Mouse (Mus musculus): ENCODE results near the gene Tent5c. TPM values are rescaled to one million over a fixed set of nuclear protein-coding genes. Genes with fewer than 3 reads are reported as not detected.

Gene Tent5c
- polyA plus RNA-seq, 2 experiments: 44.1 to 73.8 TPM

DNA sequence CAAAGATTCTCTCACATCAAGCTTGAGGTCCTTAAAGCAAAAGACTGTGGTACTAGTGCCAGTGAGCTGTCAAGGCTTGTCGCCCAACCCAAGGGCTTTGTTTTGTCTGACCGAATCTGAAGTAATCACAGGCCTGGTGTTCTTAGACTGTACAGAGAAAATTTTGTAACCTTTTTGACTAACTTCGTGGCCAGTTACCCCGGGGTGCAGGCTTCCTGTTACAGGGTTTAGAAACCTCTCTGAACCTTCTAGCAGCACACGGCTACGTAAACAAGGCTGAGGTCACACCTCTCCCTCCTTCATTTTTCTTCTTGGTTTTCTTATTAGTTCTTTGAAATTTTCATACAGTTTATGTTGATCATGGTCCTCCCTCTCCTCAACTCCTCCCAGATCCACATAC, 13.4 kb upstream of the Tent5c start:
- ATAC-seq (ENCODE audit: insufficient read depth): no peak
- H3K27ac ChIP-seq: no peak overlapping the region

DNA sequence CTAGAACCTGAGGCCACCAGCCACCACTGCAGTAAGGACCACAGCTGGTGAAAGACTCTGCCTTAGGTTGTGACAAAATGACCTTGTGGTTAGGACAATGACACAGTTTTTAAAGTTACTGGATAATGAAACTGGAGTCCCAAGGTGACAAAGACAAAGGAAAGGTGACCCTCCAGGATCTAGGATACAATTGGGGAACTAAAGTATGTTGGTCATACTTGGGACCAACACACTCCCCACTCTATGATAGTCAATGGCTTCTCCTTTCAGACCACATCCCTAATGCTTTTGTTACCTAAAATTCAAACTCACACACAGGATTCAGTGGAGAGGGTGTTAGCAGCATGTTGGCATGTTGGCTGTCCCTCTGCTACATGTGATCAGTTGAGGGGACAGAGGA, 12.8 kb upstream of the Tent5c start:
- H3K9ac ChIP-seq (replicated peaks): no peak overlapping the region
- H3K4me1 ChIP-seq (replicated peaks; ENCODE audit: control insufficient read depth in 2 of 2, insufficient read depth in 2 of 2, low read length in 1 of 2): peaks cover 5% of the 10 kb centered on the region in 2 experiments; a peak in 2 of 4 replicates
- H3K4me3 ChIP-seq (ENCODE audit: insufficient read depth in 1 of 2, low read depth in 2 of 2, low read length in 2 of 2): no peak overlapping the region
- DNase-seq (ENCODE audit: low read depth in 3 of 3, low spot score in 3 of 3) (no peak), ATAC-seq (ENCODE audit: insufficient read depth) (no peak)
- H3K4me2 ChIP-seq (ENCODE audit: low read depth): no peak overlapping the region
- no peak overlapping the region for H3K27ac ChIP-seq
- no peaks in the 10 kb centered on the region for H3K36me3 ChIP-seq (replicated peaks; ENCODE audit: control insufficient read depth, insufficient read depth, low read depth)
- no peak for TF ChIP-seq EP300 (IDR thresholded peaks at IDR 0.05; ENCODE audit: low read depth)
- TF ChIP-seq CTCF (IDR thresholded peaks at IDR 0.05; ENCODE audit: low read depth): no peak
- no peaks in the 10 kb centered on the region for H3K27me3 ChIP-seq (ENCODE audit: control insufficient read depth, insufficient read depth, low read length)
- H3K9me3 ChIP-seq (ENCODE audit: control insufficient read depth, low read length): no peaks in the 10 kb centered on the region

More for the DNA sequence above, 13.4 kb upstream of the Tent5c start:
- Histone ChIP-seq H3K9ac (replicated peaks) (no peak overlapping the region), H3K4me2 (ENCODE audit: low read depth) (no peak overlapping the region), H3K36me3 (replicated peaks; ENCODE audit: control insufficient read depth, insufficient read depth, low read depth) (no peaks in the 10 kb centered on the region), H3K4me1 (replicated peaks; ENCODE audit: control insufficient read depth in 2 of 2, insufficient read depth in 2 of 2, low read length in 1 of 2) (peaks cover 5% of the 10 kb centered on the region in 2 experiments; a peak in 2 of 4 replicates), H3K9me3 (ENCODE audit: control insufficient read depth, low read length) (no peaks in the 10 kb centered on the region), H3K27me3 (ENCODE audit: control insufficient read depth, insufficient read depth, low read length) (no peaks in the 10 kb centered on the region), H3K4me3 (ENCODE audit: insufficient read depth in 1 of 2, low read depth in 2 of 2, low read length in 2 of 2) (no peak overlapping the region)
- DNase-seq (ENCODE audit: low read depth in 3 of 3, low spot score in 3 of 3): no peak
- no peak for TF ChIP-seq EP300 (IDR thresholded peaks at IDR 0.05; ENCODE audit: low read depth)
- TF ChIP-seq CTCF (IDR thresholded peaks at IDR 0.05; ENCODE audit: low read depth): no peak
- 55% methylated on average over 6 of the region's 6 CpGs for WGBS (ENCODE audit: insufficient replicate concordance)

GRCm38 (mm10) chr3:100496081-100496480, 7.0 kb upstream of the Tent5c start:
- H3K9me3 ChIP-seq (ENCODE audit: control insufficient read depth, low read length): no peaks in the 10 kb centered on the region
- H3K9ac ChIP-seq (replicated peaks): no peak overlapping the region
- H3K27ac ChIP-seq: no peak overlapping the region
- DNase-seq (ENCODE audit: low read depth in 3 of 3, low spot score in 3 of 3) (no peak), ATAC-seq (ENCODE audit: insufficient read depth) (no peak)
- H3K4me1 ChIP-seq (replicated peaks; ENCODE audit: control insufficient read depth in 2 of 2, insufficient read depth in 2 of 2, low read length in 1 of 2): no peaks in the 10 kb centered on the region; a peak in 1 of 4 replicates
- TF ChIP-seq EP300 (IDR thresholded peaks at IDR 0.05; ENCODE audit: low read depth) (no peak), CTCF (IDR thresholded peaks at IDR 0.05; ENCODE audit: low read depth) (no peak)
- H3K27me3 ChIP-seq (ENCODE audit: control insufficient read depth, insufficient read depth, low read length): no peaks in the 10 kb centered on the region
- 65% methylated on average over 3 of the region's 3 CpGs for WGBS (ENCODE audit: insufficient replicate concordance)
- no peaks in the 10 kb centered on the region for H3K36me3 ChIP-seq (replicated peaks; ENCODE audit: control insufficient read depth, insufficient read depth, low read depth)
- no peak overlapping the region for H3K4me3 ChIP-seq (ENCODE audit: insufficient read depth in 1 of 2, low read depth in 2 of 2, low read length in 2 of 2)
- H3K4me2 ChIP-seq (ENCODE audit: low read depth): no peak overlapping the region

GRCm38 (mm10) chr3:100495456-100495855, 6.3 kb upstream of the Tent5c start:
- peaks cover 2 to 4% of the 10 kb centered on the region in 2 experiments for H3K4me1 ChIP-seq (replicated peaks; ENCODE audit: control insufficient read depth in 2 of 2, insufficient read depth in 2 of 2, low read length in 1 of 2)
- no peak for TF ChIP-seq CTCF (IDR thresholded peaks at IDR 0.05; ENCODE audit: low read depth)
- H3K36me3 ChIP-seq (replicated peaks; ENCODE audit: control insufficient read depth, insufficient read depth, low read depth): no peaks in the 10 kb centered on the region
- no peak overlapping the region for H3K4me2 ChIP-seq (ENCODE audit: low read depth)
- no peak overlapping the region for H3K27ac ChIP-seq
- ATAC-seq (ENCODE audit: insufficient read depth): no peak
- DNase-seq (ENCODE audit: low read depth in 3 of 3, low spot score in 3 of 3): no peak
- no peak overlapping the region for H3K4me3 ChIP-seq (ENCODE audit: insufficient read depth in 1 of 2, low read depth in 2 of 2, low read length in 2 of 2)
- H3K9ac ChIP-seq (replicated peaks): no peak overlapping the region
- H3K9me3 ChIP-seq (ENCODE audit: control insufficient read depth, low read length): no peaks in the 10 kb centered on the region
- H3K27me3 ChIP-seq (ENCODE audit: control insufficient read depth, insufficient read depth, low read length): no peaks in the 10 kb centered on the region
- 74% methylated on average over 16 of the region's 16 CpGs for WGBS (ENCODE audit: insufficient replicate concordance)

GRCm38 (mm10) chr3:100494912-100495311, 5.8 kb upstream of the Tent5c start:
- no peak for DNase-seq (ENCODE audit: low read depth in 3 of 3, low spot score in 3 of 3)
- H3K36me3 ChIP-seq (replicated peaks; ENCODE audit: control insufficient read depth, insufficient read depth, low read depth): no peaks in the 10 kb centered on the region
- no peaks in the 10 kb centered on the region for H3K27me3 ChIP-seq (ENCODE audit: control insufficient read depth, insufficient read depth, low read length)
- H3K4me3 ChIP-seq (ENCODE audit: insufficient read depth in 1 of 2, low read depth in 2 of 2, low read length in 2 of 2): no peak overlapping the region
- TF ChIP-seq CTCF (IDR thresholded peaks at IDR 0.05; ENCODE audit: low read depth): no peak
- no peak for TF ChIP-seq EP300 (IDR thresholded peaks at IDR 0.05; ENCODE audit: low read depth)
- H3K4me1 ChIP-seq (replicated peaks; ENCODE audit: control insufficient read depth in 2 of 2, insufficient read depth in 2 of 2, low read length in 1 of 2): peaks cover 8 to 9% of the 10 kb centered on the region in 2 experiments
- 71% methylated on average over 5 of the region's 5 CpGs for WGBS (ENCODE audit: insufficient replicate concordance)
- no peak for ATAC-seq (ENCODE audit: insufficient read depth)
- no peak overlapping the region for H3K9ac ChIP-seq (replicated peaks)
- H3K4me2 ChIP-seq (ENCODE audit: low read depth): no peak overlapping the region
- no peaks in the 10 kb centered on the region for H3K9me3 ChIP-seq (ENCODE audit: control insufficient read depth, low read length)
- H3K27ac ChIP-seq: no peak overlapping the region

Measured in liver, embryonic 14.5 days (tissue).